Mouse (Mus musculus): ENCODE measurements around the gene Txn2. TPM values are rescaled to one million over a fixed set of nuclear protein-coding genes. Genes with fewer than 3 reads are reported as not detected.
A peak's percentile ranks its signal among the peaks of the same experiment; 100 is the strongest.

Txn2 gene
- polyA plus RNA-seq, 1 experiment from 2014 or later, result 259 TPM

DNA sequence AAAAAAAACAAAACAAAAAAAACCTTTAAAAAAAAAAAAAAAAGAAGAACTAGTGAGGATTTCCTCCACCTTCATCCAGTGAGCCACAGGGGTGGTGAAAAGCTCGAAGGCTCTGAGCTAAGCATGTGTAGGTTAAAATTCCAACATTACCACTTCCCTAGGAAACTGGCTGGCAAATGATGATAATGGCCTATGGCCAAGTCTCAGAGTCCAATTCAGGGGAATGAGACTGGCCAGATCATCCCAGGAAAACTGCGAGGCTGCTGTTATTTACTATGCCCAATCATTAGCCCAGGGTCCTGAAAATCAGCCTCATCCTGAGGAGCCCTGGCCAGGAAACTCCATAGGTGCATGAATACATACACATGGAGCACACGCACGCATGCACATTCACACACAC, 42.9 kb downstream of the Txn2 start:
- no peaks in the 10 kb centered on the region for H3K27me3 ChIP-seq (replicated peaks)
- H3K4me3 ChIP-seq (replicated peaks), result no peak overlapping the region
- no peaks in the 10 kb centered on the region for H3K36me3 ChIP-seq
- ATAC-seq (ENCODE audit: insufficient read depth, low FRiP score, low read depth), result no peak
- no peak overlapping the region for H3K4me2 ChIP-seq
- no peak overlapping the region for H3K9ac ChIP-seq
- H3K27ac ChIP-seq, result no peak overlapping the region
- H3K4me1 ChIP-seq, result peaks cover 45% of the 10 kb centered on the region
- WGBS, result 80% methylated on average over 4 of the region's 4 CpGs
- H3K9me3 ChIP-seq, result no peaks in the 10 kb centered on the region

DNA sequence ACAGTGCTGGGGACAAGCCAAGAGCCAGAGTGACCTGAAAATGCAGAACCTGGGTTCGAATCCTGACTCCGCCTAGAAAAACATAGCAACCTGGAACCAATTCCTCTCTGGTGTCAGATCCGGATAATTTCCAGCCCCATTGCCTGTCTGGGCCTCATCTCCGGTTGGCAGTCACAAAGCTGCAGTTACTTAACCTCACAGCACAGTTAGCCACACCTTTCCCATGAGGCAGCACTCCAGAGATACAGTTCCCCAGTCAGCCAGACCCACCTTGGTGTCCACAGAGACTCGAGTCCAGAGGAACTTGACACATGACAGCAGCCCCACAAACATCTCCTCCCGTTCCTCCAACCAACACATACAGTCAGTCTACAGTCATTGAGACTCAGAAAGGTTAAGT, 43.6 kb downstream of the Txn2 start:
- Histone ChIP-seq H3K36me3 (no peaks in the 10 kb centered on the region), H3K4me2 (no peak overlapping the region), H3K4me1 (peaks cover 45% of the 10 kb centered on the region), H3K27me3 (replicated peaks) (no peaks in the 10 kb centered on the region), H3K9me3 (no peaks in the 10 kb centered on the region), H3K27ac (no peak overlapping the region), H3K9ac (no peak overlapping the region), H3K4me3 (replicated peaks) (no peak overlapping the region)
- 80% methylated on average over 6 of the region's 6 CpGs for WGBS
- no peak for ATAC-seq (ENCODE audit: insufficient read depth, low FRiP score, low read depth)

DNA sequence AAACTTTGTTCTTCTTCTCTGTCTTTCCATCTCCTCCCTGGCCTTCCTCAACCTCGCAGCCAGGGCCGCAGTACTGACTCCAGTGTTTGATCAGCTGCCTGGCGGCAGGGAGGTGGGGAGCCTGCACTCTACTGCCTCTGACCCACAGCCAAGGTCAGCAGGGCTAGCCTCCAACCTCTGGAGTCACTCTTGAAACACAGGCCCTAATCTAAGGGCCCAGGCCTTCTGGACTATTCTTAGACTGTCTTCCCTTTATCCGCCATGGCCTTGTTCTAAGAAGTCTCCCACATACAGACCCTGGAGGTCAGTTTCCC, 45.2 kb downstream of the Txn2 start:
- Histone ChIP-seq H3K4me3 (replicated peaks) (no peak overlapping the region), H3K4me1 (peaks cover 38% of the 10 kb centered on the region), H3K36me3 (no peaks in the 10 kb centered on the region), H3K4me2 (peak overlapping the region; percentile 35), H3K27ac (peak overlapping the region; percentile 86), H3K9me3 (no peaks in the 10 kb centered on the region), H3K9ac (no peak overlapping the region), H3K27me3 (replicated peaks) (no peaks in the 10 kb centered on the region)
- 62% methylated on average over 4 of the region's 4 CpGs for WGBS
- no peak for ATAC-seq (ENCODE audit: insufficient read depth, low FRiP score, low read depth)

DNA sequence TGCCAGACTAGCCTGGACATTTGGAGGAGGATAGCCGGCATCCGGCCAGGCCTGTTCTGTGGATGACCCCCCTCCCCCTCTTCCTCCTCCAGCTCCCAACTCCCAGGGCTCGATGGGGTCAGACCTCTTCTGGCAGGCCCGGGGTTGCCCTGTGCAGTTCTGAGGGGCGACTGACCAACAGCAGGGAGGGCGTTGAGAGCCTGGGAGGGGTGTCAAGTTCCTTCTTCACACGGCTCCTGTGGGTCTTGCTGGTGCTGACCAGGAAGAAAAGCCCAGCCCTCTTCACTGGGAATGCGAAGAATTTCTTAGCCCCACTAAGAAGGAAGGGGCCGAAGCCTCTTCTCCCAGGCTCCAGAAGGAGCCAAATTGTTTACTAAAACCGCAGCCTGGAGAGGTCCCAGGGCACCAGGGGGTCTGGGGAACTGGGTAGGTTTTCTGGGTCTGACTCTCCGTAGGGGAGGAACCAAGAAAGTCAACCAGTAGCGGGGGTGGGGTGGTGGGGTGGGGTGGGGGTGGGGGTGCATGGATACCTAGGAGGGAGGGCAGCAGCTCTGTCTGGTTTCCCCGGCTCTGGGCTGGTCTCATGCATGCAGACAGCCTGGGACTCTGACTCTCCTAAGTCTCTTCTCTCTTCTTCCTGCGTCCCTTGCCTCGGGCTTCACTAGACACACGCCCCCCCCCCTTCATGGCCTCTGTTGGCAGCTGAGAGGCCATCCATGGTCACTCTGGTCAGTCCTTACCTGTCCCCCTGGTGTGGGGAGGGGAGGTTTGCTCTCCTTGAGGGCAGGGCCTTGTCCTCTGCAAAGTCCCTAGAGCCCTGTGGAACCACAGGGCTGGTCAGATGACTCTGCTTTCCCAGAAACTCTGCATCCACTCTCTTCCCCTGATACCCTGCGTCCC, 45.8 kb downstream of the Txn2 start:
- Histone ChIP-seq H3K36me3 (no peaks in the 10 kb centered on the region), H3K4me1 (peaks cover 35% of the 10 kb centered on the region), H3K4me3 (replicated peaks) (no peak overlapping the region), H3K4me2 (peak overlapping the region; percentile 35), H3K9me3 (no peaks in the 10 kb centered on the region), H3K27me3 (replicated peaks) (no peaks in the 10 kb centered on the region), H3K9ac (no peak overlapping the region), H3K27ac (peak overlapping the region; percentile 86)
- peak; percentile 42 for ATAC-seq (ENCODE audit: insufficient read depth, low FRiP score, low read depth)
- WGBS, result 12% methylated on average over 16 of the region's 17 CpGs

DNA sequence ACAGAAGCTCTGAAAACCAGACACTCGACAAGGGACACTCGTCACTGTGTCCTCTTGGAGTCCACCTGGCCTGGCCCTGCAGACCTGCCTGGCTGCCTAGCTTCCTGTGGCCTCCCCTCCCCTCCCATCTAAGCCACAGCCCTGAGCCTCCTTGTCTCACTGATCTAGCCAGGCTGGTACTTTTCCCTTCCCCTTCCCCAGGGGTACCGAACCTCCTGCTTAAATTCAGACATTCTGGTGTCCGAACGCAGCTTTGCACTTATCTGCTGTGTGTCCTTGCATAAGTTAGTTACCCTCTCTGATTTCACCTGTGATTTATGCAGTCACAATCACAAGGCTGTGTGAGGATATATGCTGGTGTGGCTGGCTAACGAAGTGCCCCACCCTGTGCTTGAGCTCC, 46.5 kb downstream of the Txn2 start:
- no peaks in the 10 kb centered on the region for H3K9me3 ChIP-seq
- H3K4me1 ChIP-seq, result peaks cover 33% of the 10 kb centered on the region
- no peak overlapping the region for H3K9ac ChIP-seq
- no peak overlapping the region for H3K4me3 ChIP-seq (replicated peaks)
- peak overlapping the region; percentile 35; the same call in 1 of the 2 replicates for H3K4me2 ChIP-seq
- H3K27ac ChIP-seq, result peak overlapping the region; percentile 86
- no peaks in the 10 kb centered on the region for H3K36me3 ChIP-seq
- ATAC-seq (ENCODE audit: insufficient read depth, low FRiP score, low read depth), result no peak
- 38% methylated on average over 6 of the region's 6 CpGs for WGBS
- no peaks in the 10 kb centered on the region for H3K27me3 ChIP-seq (replicated peaks)

DNA sequence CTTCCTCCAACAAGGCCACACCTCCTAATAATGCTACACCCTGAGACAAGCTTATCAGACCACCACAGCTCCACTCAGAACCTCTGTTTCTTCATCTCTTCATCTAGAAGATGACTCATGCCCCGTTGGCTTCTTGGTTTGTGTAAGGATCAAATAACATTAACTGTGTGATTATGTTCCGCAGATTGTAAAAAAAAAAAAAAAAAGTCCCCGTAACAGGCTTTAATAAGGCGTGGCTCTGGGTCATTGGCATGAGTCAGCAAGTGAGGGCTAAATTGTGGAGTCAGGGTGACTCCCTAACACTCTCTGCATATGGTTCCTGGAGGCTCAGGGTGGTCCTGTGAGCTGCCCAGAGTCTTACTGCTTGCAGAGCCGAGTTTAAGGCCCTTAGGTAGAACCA, 47.1 kb downstream of the Txn2 start:
- H3K9ac ChIP-seq, result no peak overlapping the region
- no peak overlapping the region for H3K4me2 ChIP-seq
- no peaks in the 10 kb centered on the region for H3K27me3 ChIP-seq (replicated peaks)
- H3K4me1 ChIP-seq, result peaks cover 29% of the 10 kb centered on the region
- ATAC-seq (ENCODE audit: insufficient read depth, low FRiP score, low read depth), result peak; percentile 56; the same call in 1 of the 2 replicates
- H3K27ac ChIP-seq, result peak overlapping the region; percentile 86
- no peaks in the 10 kb centered on the region for H3K36me3 ChIP-seq
- H3K9me3 ChIP-seq, result no peaks in the 10 kb centered on the region
- WGBS, result 28% methylated on average over 5 of the region's 5 CpGs
- no peak overlapping the region for H3K4me3 ChIP-seq (replicated peaks)

DNA sequence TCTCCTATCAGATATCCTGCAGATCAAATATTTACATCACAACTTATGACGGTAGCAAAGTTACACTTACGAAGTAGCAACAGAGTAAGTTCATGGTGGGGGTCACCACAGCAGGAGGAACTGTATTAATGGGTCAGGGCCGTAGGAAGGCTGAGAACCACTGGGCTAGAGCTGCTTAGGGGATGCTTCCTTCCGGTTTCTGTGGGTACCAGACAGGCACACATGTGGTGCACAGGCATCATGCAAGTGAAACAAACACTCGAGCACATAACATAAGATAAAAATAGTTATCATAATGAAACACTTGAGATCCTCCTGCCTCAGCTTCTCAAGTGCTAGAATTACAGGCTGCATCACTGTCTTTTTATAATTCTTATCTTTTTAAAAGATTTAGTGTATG, 48.1 kb downstream of the Txn2 start:
- Histone ChIP-seq H3K9me3 (no peaks in the 10 kb centered on the region), H3K36me3 (no peaks in the 10 kb centered on the region), H3K27me3 (replicated peaks) (no peaks in the 10 kb centered on the region), H3K4me2 (no peak overlapping the region), H3K4me3 (replicated peaks) (no peak overlapping the region), H3K27ac (no peak overlapping the region), H3K4me1 (peaks cover 34% of the 10 kb centered on the region), H3K9ac (no peak overlapping the region)
- no peak for ATAC-seq (ENCODE audit: insufficient read depth, low FRiP score, low read depth)
- 67% methylated on average over 5 of the region's 5 CpGs for WGBS

DNA sequence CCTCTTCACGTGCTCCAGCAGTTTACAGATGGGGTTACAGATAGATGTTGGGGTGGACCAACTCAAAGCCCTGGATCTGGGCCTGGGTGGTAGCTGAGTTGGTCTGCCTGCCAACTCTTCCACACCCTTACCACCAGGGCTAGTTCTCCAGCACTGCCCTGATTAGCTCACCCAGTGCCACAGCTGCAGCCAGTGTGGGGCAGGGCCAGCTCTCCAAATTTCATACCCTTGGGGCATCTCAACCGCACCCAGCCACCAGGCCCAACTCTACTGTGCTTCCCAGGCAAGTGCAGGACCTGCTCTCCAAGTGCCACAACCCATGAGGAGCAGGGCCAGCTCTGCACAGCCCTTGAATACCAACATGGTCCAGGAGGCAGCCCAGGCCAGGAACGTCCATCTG, 49.0 kb downstream of the Txn2 start:
- no peak for ATAC-seq (ENCODE audit: insufficient read depth, low FRiP score, low read depth)

DNA sequence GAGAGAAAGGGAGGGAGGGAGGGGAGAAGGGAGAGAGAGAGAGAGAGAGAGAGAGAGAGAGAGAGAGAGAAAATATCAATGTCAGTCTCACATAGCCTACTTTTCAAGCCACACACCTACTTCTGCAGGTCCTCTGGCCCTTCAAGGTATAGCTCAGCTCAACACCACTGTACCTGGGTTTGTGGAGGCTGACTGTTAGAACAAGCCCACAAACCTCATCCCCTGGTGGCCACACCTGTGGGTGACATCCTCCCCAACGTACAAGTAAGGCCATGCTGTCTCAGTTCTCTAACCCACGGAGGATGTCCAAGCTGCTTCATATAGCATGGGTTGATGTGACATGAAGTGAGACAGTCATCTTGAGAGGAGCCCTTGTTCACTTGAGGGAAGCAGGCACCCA, 51.6 kb downstream of the Txn2 start:
- 70% methylated on average over 2 of the region's 2 CpGs for WGBS

More for the DNA sequence above, 49.0 kb downstream of the Txn2 start:
- H3K4me2 ChIP-seq, result no peak overlapping the region
- H3K9me3 ChIP-seq, result no peaks in the 10 kb centered on the region
- peaks cover 34% of the 10 kb centered on the region for H3K4me1 ChIP-seq
- no peak overlapping the region for H3K9ac ChIP-seq
- no peak overlapping the region for H3K4me3 ChIP-seq (replicated peaks)
- 79% methylated on average over 3 of the region's 3 CpGs for WGBS
- no peaks in the 10 kb centered on the region for H3K36me3 ChIP-seq
- H3K27ac ChIP-seq, result no peak overlapping the region
- no peaks in the 10 kb centered on the region for H3K27me3 ChIP-seq (replicated peaks)

DNA sequence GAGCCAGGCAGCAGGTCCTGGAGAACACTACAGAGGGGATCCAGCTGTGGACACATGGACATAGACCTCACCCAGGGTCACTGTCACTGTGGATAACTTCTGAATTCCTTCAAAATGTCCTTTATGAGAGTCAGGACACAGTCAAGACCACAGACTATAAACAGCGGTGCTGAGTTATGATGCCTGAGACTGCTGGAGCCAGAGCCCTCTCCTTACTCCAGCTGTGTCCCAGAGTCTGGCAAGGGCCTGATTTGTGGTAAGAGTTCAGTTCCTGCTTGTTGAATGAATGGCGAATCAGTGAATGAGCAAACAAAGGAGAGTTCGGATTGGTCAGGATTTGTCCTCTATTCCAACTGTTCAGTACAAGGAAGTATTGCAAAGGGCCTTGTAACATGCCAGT, 52.1 kb downstream of the Txn2 start:
- Histone ChIP-seq H3K36me3 (no peaks in the 10 kb centered on the region), H3K27me3 (replicated peaks) (no peaks in the 10 kb centered on the region), H3K4me3 (replicated peaks) (no peak overlapping the region), H3K9me3 (no peaks in the 10 kb centered on the region), H3K27ac (peak overlapping the region; percentile 26; the same call in 1 of the 2 replicates), H3K9ac (no peak overlapping the region), H3K4me2 (no peak overlapping the region), H3K4me1 (peaks cover 16% of the 10 kb centered on the region)
- 58% methylated on average over 3 of the region's 3 CpGs for WGBS
- no peak for ATAC-seq (ENCODE audit: insufficient read depth, low FRiP score, low read depth)

More for the DNA sequence above, 51.6 kb downstream of the Txn2 start:
- no peak overlapping the region for H3K27ac ChIP-seq
- H3K9ac ChIP-seq, result no peak overlapping the region
- H3K4me2 ChIP-seq, result no peak overlapping the region
- peaks cover 21% of the 10 kb centered on the region for H3K4me1 ChIP-seq
- H3K4me3 ChIP-seq (replicated peaks), result no peak overlapping the region
- H3K27me3 ChIP-seq (replicated peaks), result no peaks in the 10 kb centered on the region
- no peaks in the 10 kb centered on the region for H3K9me3 ChIP-seq
- ATAC-seq (ENCODE audit: insufficient read depth, low FRiP score, low read depth), result no peak
- no peaks in the 10 kb centered on the region for H3K36me3 ChIP-seq

DNA sequence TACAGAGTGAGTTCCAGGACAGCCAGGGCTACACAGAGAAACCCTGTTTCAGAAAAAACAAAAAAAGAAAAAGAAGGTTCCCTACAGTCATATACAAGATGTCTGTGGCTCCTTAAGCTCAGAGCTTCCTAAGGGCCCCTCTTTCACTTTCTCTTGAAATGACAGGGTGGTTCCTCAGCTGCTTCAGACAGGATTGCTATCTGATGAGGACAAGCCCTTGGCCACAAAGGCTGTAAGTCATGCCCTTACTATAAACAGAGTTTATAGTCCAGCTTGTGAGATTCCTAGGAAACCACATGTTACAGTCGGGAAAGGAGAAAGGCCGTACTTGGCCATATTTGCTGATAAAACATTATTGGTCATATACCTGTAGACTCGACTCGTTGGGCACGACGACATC, 52.9 kb downstream of the Txn2 start:
- Histone ChIP-seq H3K9ac (no peak overlapping the region), H3K4me2 (no peak overlapping the region), H3K9me3 (no peaks in the 10 kb centered on the region), H3K4me1 (peaks cover 11% of the 10 kb centered on the region), H3K27ac (no peak overlapping the region), H3K4me3 (replicated peaks) (no peak overlapping the region), H3K27me3 (replicated peaks) (no peaks in the 10 kb centered on the region), H3K36me3 (no peaks in the 10 kb centered on the region)
- 89% methylated on average over 6 of the region's 6 CpGs for WGBS
- ATAC-seq (ENCODE audit: insufficient read depth, low FRiP score, low read depth), result no peak

DNA sequence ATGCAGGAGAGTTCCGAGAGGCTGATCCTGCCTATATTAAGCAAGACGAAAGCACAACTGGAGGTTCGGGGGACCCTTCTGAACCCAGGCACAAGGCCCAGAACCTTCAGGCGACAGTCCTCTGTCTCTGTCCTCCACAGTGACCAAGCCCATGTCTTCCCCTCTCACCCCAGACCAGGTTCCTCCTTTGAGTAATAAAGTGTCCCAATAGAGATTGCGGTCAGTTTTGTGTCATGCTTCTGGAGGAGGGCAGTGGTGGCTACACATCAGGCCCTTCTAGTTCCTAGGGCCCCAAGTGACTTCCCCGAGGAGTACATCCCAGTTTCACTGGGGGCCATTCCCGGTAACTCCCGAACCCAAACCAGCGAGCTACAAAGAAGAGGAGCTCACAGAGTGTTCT, 54.0 kb downstream of the Txn2 start:
- Histone ChIP-seq H3K4me3 (replicated peaks) (no peak overlapping the region), H3K9ac (no peak overlapping the region)
- WGBS, result 87% methylated on average over 9 of the region's 9 CpGs

More for the DNA sequence above, 54.0 kb downstream of the Txn2 start:
- no peaks in the 10 kb centered on the region for H3K9me3 ChIP-seq
- no peak for ATAC-seq (ENCODE audit: insufficient read depth, low FRiP score, low read depth)
- no peaks in the 10 kb centered on the region for H3K27me3 ChIP-seq (replicated peaks)
- H3K4me1 ChIP-seq, result peaks cover 11% of the 10 kb centered on the region
- no peaks in the 10 kb centered on the region for H3K36me3 ChIP-seq
- no peak overlapping the region for H3K27ac ChIP-seq
- no peak overlapping the region for H3K4me2 ChIP-seq

Measured in stomach, embryonic 15.5 days (tissue).